Mouse (Mus musculus) hindbrain, embryonic 15.5 days (tissue): ENCODE results near the gene Fnip2. TPM values are rescaled to one million over a fixed set of nuclear protein-coding genes. Genes with fewer than 3 reads are reported as not detected.
"Not testable (repeated sequence)": the region's sequence is repeated elsewhere in the genome, so short reads cannot be mapped to it uniquely, and the experiment has no call there.

Experiments
- ATAC-seq: fragments of 200-750 bp; cut with Nextera tagmentation; 2 replicates; pipeline ENCODE4 v1.8.0; 2017; ENCODE audit warnings: low read depth, moderate number of reproducible peaks, moderate TSS enrichment; ENCODE audit not compliant: low FRiP score
- H3K27ac ChIP-seq: fragments of 300-500 bp; sonication (generic); replicated peaks from 2 replicates; pipeline ENCODE4 v1.5.1; 2015; ENCODE audit warnings: mild to moderate bottlenecking, inconsistent platforms
- H3K27me3 ChIP-seq: fragments of 300-500 bp; sonication (generic); 2 replicates; pipeline ENCODE4 v1.6.1; 2015; ENCODE audit warnings: control low read depth, inconsistent platforms
- H3K36me3 ChIP-seq: fragments of 300-500 bp; sonication (generic); 2 replicates; pipeline ENCODE4 v1.6.1; 2015; ENCODE audit warnings: control low read depth, inconsistent platforms
- H3K4me1 ChIP-seq: fragments of 300-500 bp; sonication (generic); replicated peaks from 2 replicates; pipeline ENCODE4 v1.6.1; 2015; ENCODE audit warnings: control low read depth, inconsistent platforms
- H3K4me2 ChIP-seq: fragments of 300-500 bp; sonication (generic); 2 replicates; pipeline ENCODE4 v1.6.1; 2015; ENCODE audit warnings: moderate library complexity, mild to moderate bottlenecking, inconsistent platforms
- H3K4me3 ChIP-seq: fragments of 300-500 bp; sonication (generic); 2 replicates; pipeline ENCODE4 v1.5.1; 2015; ENCODE audit warnings: mild to moderate bottlenecking, inconsistent platforms
- H3K9ac ChIP-seq: fragments of 300-500 bp; sonication (generic); 2 replicates; pipeline ENCODE4 v1.6.1; 2015; ENCODE audit warnings: inconsistent platforms
- H3K9me3 ChIP-seq: fragments of 300-500 bp; sonication (generic); 2 replicates; pipeline ENCODE4 v1.6.1; 2016; ENCODE audit warnings: control low read depth, inconsistent platforms
- WGBS: fragments of 180-500 bp; shearing (Covaris S2); methylation state at CpG from one replicate; pipeline ENCODE4 v1.1.7; 2015; 5-methylcytosine and 5-hydroxymethylcytosine counted together
- polyA plus RNA-seq: library from polyadenylated mRNA; unstranded; fragments of >200 nt; fragmentation: Nextera tagmentation; extraction: Ambion mirVana; gene quantifications from 2 replicates; pipeline ENCODE4 v1.2.1, GENCODE M21; 2015

Gene Fnip2
- polyA plus RNA-seq, 1 experiment from 2014 or later: 7.8 TPM

- Histone ChIP-seq H3K27me3 (no peaks in the 10 kb centered on the region), H3K27ac (no peak overlapping the region), H3K9ac (no peak overlapping the region), H3K9me3 (no peaks in the 10 kb centered on the region), H3K4me1 (no peaks in the 10 kb centered on the region), H3K4me2 (no peak overlapping the region), H3K36me3 (no peaks in the 10 kb centered on the region), H3K4me3 (no peak overlapping the region)
- 88% methylated on average over 5 of the region's 5 CpGs for WGBS
- no peak for ATAC-seq
Measured at GRCm38 (mm10) chr3:79448421-79448820, 119.2 kb downstream of the Fnip2 start.

GRCm38 (mm10) chr3:79446648-79447047, 120.9 kb downstream of the Fnip2 start:
- H3K36me3 ChIP-seq, H3K4me2 ChIP-seq: not testable (repeated sequence)
- whole genome bisulfite sequencing: 82% methylated on average over 3 of the region's 3 CpGs

GRCm38 (mm10) chr3:79446124-79446523, 121.5 kb downstream of the Fnip2 start:
- H3K4me1 ChIP-seq: 0 out of 2 replicates have a peak, but pooled peaks cover 5% of the 10 kb centered on the region
- H3K9ac ChIP-seq: no peak overlapping the region
- H3K27ac ChIP-seq: no peak overlapping the region
- H3K4me3 ChIP-seq: no peak overlapping the region
- no peaks in the 10 kb centered on the region for H3K9me3 ChIP-seq
- H3K4me2 ChIP-seq: no peak overlapping the region
- no peaks in the 10 kb centered on the region for H3K27me3 ChIP-seq
- WGBS: 94% methylated on average over 4 of the region's 4 CpGs
- ATAC-seq: no peak
- H3K36me3 ChIP-seq: no peaks in the 10 kb centered on the region

More at GRCm38 (mm10) chr3:79446648-79447047, 120.9 kb downstream of the Fnip2 start:
- H3K27ac ChIP-seq, H3K9ac ChIP-seq, ATAC-seq, H3K9me3 ChIP-seq, H3K4me1 ChIP-seq, H3K4me3 ChIP-seq, H3K27me3 ChIP-seq: not testable (repeated sequence)

GRCm38 (mm10) chr3:79445041-79445440, 122.6 kb downstream of the Fnip2 start:
- ATAC-seq: no peak
- Histone ChIP-seq H3K27me3 (no peaks in the 10 kb centered on the region), H3K4me1 (0 out of 2 replicates have a peak, but pooled peaks cover 8% of the 10 kb centered on the region), H3K9me3 (no peaks in the 10 kb centered on the region), H3K36me3 (no peaks in the 10 kb centered on the region), H3K4me3 (no peak overlapping the region), H3K27ac (no peak overlapping the region), H3K9ac (no peak overlapping the region), H3K4me2 (no peak overlapping the region)
- 80% methylated on average over 8 of the region's 8 CpGs for WGBS

- Histone ChIP-seq H3K9me3 (no peaks in the 10 kb centered on the region), H3K4me2 (no peak overlapping the region), H3K9ac (no peak overlapping the region), H3K27ac (no peak overlapping the region), H3K27me3 (no peaks in the 10 kb centered on the region), H3K4me1 (0 out of 2 replicates have a peak, but pooled peaks cover 8% of the 10 kb centered on the region), H3K36me3 (no peaks in the 10 kb centered on the region), H3K4me3 (no peak overlapping the region)
- no peak for ATAC-seq
- 69% methylated on average over 4 of the region's 4 CpGs for WGBS
Measured at GRCm38 (mm10) chr3:79443850-79444249, 123.7 kb downstream of the Fnip2 start.

- no peaks in the 10 kb centered on the region for H3K9me3 ChIP-seq
- 0 out of 2 replicates have a peak, but pooled peaks cover 8% of the 10 kb centered on the region for H3K4me1 ChIP-seq
- H3K4me3 ChIP-seq: no peak overlapping the region
- ATAC-seq: peak; percentile 78
- peak overlapping the region; percentile 13 for H3K4me2 ChIP-seq
- no peaks in the 10 kb centered on the region for H3K36me3 ChIP-seq
- 50% methylated on average over 12 of the region's 12 CpGs for WGBS
- H3K9ac ChIP-seq: no peak overlapping the region
- peak overlapping the region; percentile 25; the same call in 1 of the 2 replicates for H3K27ac ChIP-seq
- no peaks in the 10 kb centered on the region for H3K27me3 ChIP-seq
Measured at GRCm38 (mm10) chr3:79440976-79441491, 126.6 kb downstream of the Fnip2 start.

- no peaks in the 10 kb centered on the region for H3K36me3 ChIP-seq
- no peaks in the 10 kb centered on the region for H3K9me3 ChIP-seq
- 100% methylated on average over 3 of the region's 3 CpGs for WGBS
- no peaks in the 10 kb centered on the region for H3K27me3 ChIP-seq
- 0 out of 2 replicates have a peak, but pooled peaks cover 8% of the 10 kb centered on the region for H3K4me1 ChIP-seq
- H3K9ac ChIP-seq: no peak overlapping the region
- ATAC-seq: no peak
- no peak overlapping the region for H3K4me3 ChIP-seq
- H3K27ac ChIP-seq: no peak overlapping the region
- H3K4me2 ChIP-seq: no peak overlapping the region
Measured at GRCm38 (mm10) chr3:79438276-79438675, 129.3 kb downstream of the Fnip2 start.

- no peak overlapping the region for H3K4me3 ChIP-seq
- no peaks in the 10 kb centered on the region for H3K27me3 ChIP-seq
- H3K4me2 ChIP-seq: no peak overlapping the region
- no peak for ATAC-seq
- 84% methylated on average over 7 of the region's 7 CpGs for WGBS
- H3K36me3 ChIP-seq: no peaks in the 10 kb centered on the region
- no peaks in the 10 kb centered on the region for H3K9me3 ChIP-seq
- H3K4me1 ChIP-seq: 0 out of 2 replicates have a peak, but pooled peaks cover 4% of the 10 kb centered on the region
- H3K9ac ChIP-seq: no peak overlapping the region
- no peak overlapping the region for H3K27ac ChIP-seq
Measured at GRCm38 (mm10) chr3:79436186-79436585, 131.4 kb downstream of the Fnip2 start.

- 57% methylated on average over 5 of the region's 5 CpGs for WGBS
- Histone ChIP-seq H3K9ac (no peak overlapping the region), H3K27ac (no peak overlapping the region), H3K36me3 (no peaks in the 10 kb centered on the region), H3K9me3 (no peaks in the 10 kb centered on the region), H3K4me3 (no peak overlapping the region), H3K4me2 (no peak overlapping the region), H3K4me1 (no peaks in the 10 kb centered on the region), H3K27me3 (no peaks in the 10 kb centered on the region)
- no peak for ATAC-seq
Measured at GRCm38 (mm10) chr3:79434985-79435384, 132.6 kb downstream of the Fnip2 start.

GRCm38 (mm10) chr3:79434436-79434835, 133.2 kb downstream of the Fnip2 start:
- Histone ChIP-seq H3K9me3 (no peaks in the 10 kb centered on the region), H3K4me2 (no peak overlapping the region), H3K4me1 (no peaks in the 10 kb centered on the region), H3K4me3 (no peak overlapping the region), H3K36me3 (no peaks in the 10 kb centered on the region), H3K27ac (no peak overlapping the region), H3K27me3 (no peaks in the 10 kb centered on the region), H3K9ac (no peak overlapping the region)
- 89% methylated on average over 9 of the region's 9 CpGs for WGBS
- ATAC-seq: no peak

GRCm38 (mm10) chr3:79433593-79433992, 134.0 kb downstream of the Fnip2 start:
- no peak for ATAC-seq
- Histone ChIP-seq H3K9ac (no peak overlapping the region), H3K27me3 (no peaks in the 10 kb centered on the region), H3K4me2 (no peak overlapping the region), H3K9me3 (no peaks in the 10 kb centered on the region), H3K4me3 (no peak overlapping the region), H3K27ac (no peak overlapping the region), H3K4me1 (no peaks in the 10 kb centered on the region), H3K36me3 (no peaks in the 10 kb centered on the region)

GRCm38 (mm10) chr3:79425441-79425840, 142.2 kb downstream of the Fnip2 start:
- Histone ChIP-seq H3K36me3 (no peaks in the 10 kb centered on the region), H3K27me3 (no peaks in the 10 kb centered on the region), H3K4me3 (no peak overlapping the region), H3K4me2 (no peak overlapping the region), H3K9ac (no peak overlapping the region), H3K27ac (no peak overlapping the region), H3K9me3 (no peaks in the 10 kb centered on the region), H3K4me1 (no peaks in the 10 kb centered on the region)
- WGBS: 94% methylated on average over 1 of the region's 1 CpGs
- ATAC-seq: no peak

- H3K4me1 ChIP-seq: peaks cover 9% of the 10 kb centered on the region
- H3K36me3 ChIP-seq: no peaks in the 10 kb centered on the region
- no peaks in the 10 kb centered on the region for H3K9me3 ChIP-seq
- no peak overlapping the region for H3K4me2 ChIP-seq
- no peak overlapping the region for H3K9ac ChIP-seq
- 85% methylated on average over 14 of the region's 14 CpGs for WGBS
- ATAC-seq: no peak
- no peak overlapping the region for H3K27ac ChIP-seq
- H3K27me3 ChIP-seq: no peaks in the 10 kb centered on the region
- H3K4me3 ChIP-seq: no peak overlapping the region
Measured at GRCm38 (mm10) chr3:79418921-79419320, 148.7 kb downstream of the Fnip2 start.
